Mouse (Mus musculus) lung, postnatal 0 days (tissue): ENCODE results near the gene Ppm1e. TPM values are rescaled to one million over a fixed set of nuclear protein-coding genes. Genes with fewer than 3 reads are reported as not detected.
"Not testable (repeated sequence)": the region's sequence is repeated elsewhere in the genome, so short reads cannot be mapped to it uniquely, and the experiment has no call there.

Experiments used
- ATAC-seq: fragments of 200-750 bp; cut with Nextera tagmentation; 2 replicates; pipeline ENCODE4 v1.8.0; 2017; ENCODE audit warnings: moderate library complexity
- DNase-seq: peaks from one replicate; pipeline ENCODE4 v3.0.0-alpha.2; 2016; ENCODE audit warnings: low spot score
- H3K27ac ChIP-seq: fragments of 300-500 bp; sonication (generic); 2 replicates; pipeline ENCODE4 v1.5.1; 2014; ENCODE audit warnings: antibody characterized with exemption, mild to moderate bottlenecking, low read length, mixed read lengths
- H3K27me3 ChIP-seq: fragments of 300-500 bp; sonication (generic); replicated peaks from 2 replicates; pipeline ENCODE4 v1.6.1; 2014; ENCODE audit warnings: low read length, mixed read lengths; ENCODE audit not compliant: insufficient read depth
- H3K36me3 ChIP-seq: fragments of 300-500 bp; sonication (generic); 2 replicates; pipeline ENCODE4 v1.6.1; 2014; ENCODE audit warnings: low read length, mixed read lengths; ENCODE audit not compliant: insufficient read depth
- H3K4me1 ChIP-seq: fragments of 300-500 bp; sonication (generic); 2 replicates; pipeline ENCODE4 v1.6.1; 2014; ENCODE audit warnings: antibody characterized with exemption, low read depth, low read length, mixed read lengths; ENCODE audit not compliant: insufficient read depth
- H3K4me2 ChIP-seq: fragments of 300-500 bp; sonication (generic); replicated peaks from 2 replicates; pipeline ENCODE4 v1.6.1; 2014; ENCODE audit warnings: low read depth, mild to moderate bottlenecking, low read length, moderate library complexity, mixed read lengths
- H3K4me3 ChIP-seq: fragments of 300-500 bp; sonication (generic); 2 replicates; pipeline ENCODE4 v1.5.1; 2014; ENCODE audit warnings: low read depth, low read length
- H3K9ac ChIP-seq: fragments of 300-500 bp; sonication (generic); replicated peaks from 2 replicates; pipeline ENCODE4 v1.6.1; 2014; ENCODE audit warnings: low read depth, mild to moderate bottlenecking
- H3K9me3 ChIP-seq: fragments of 300-500 bp; sonication (generic); 2 replicates; pipeline ENCODE4 v1.6.1; 2016; ENCODE audit warnings: low read length, mixed read lengths
- CTCF ChIP-seq: IDR thresholded peaks from 2 replicates; pipeline ENCODE4 v1.5.1; 2016; ENCODE audit warnings: antibody characterized with exemption, mild to moderate bottlenecking
- EP300 ChIP-seq: IDR thresholded peaks from 2 replicates; pipeline ENCODE4 v1.6.1; 2016; ENCODE audit warnings: antibody characterized with exemption, mild to moderate bottlenecking, control low read depth
- WGBS: fragments of 180-500 bp; shearing (Covaris S2); extraction: QIAGEN DNeasy Blood & Tissue Kit; methylation state at CpG from one replicate; pipeline ENCODE4 v1.1.7; 2014; 5-methylcytosine and 5-hydroxymethylcytosine counted together
- polyA plus RNA-seq: library from polyadenylated mRNA; unstranded; fragments of >200 nt; fragmentation: Nextera tagmentation; extraction: Ambion mirVana; gene quantifications from 2 replicates; pipeline ENCODE4 v1.2.1, GENCODE M21; 2015

The Ppm1e gene
- polyA plus RNA-seq, 1 experiment from 2014 or later: 0.64 TPM

- H3K9ac ChIP-seq: no peak overlapping the region
- no peaks in the 10 kb centered on the region for H3K36me3 ChIP-seq
- WGBS: 26% methylated on average over 7 of the region's 7 CpGs
- H3K4me1 ChIP-seq: no peaks in the 10 kb centered on the region
- H3K27me3 ChIP-seq: no peaks in the 10 kb centered on the region
- no peak overlapping the region for H3K4me3 ChIP-seq
- no peak overlapping the region for H3K27ac ChIP-seq
- no peaks in the 10 kb centered on the region for H3K9me3 ChIP-seq
- H3K4me2 ChIP-seq: no peak overlapping the region
- ATAC-seq (no peak), DNase-seq (no peak)
- TF ChIP-seq CTCF: no peak
- TF ChIP-seq EP300: no peak
Observed at GRCm38 (mm10) chr11:87263946-87264345, 94.9 kb downstream of the Ppm1e start.

- not testable (repeated sequence) for DNase-seq, H3K4me2 ChIP-seq, ATAC-seq, H3K9ac ChIP-seq, H3K27ac ChIP-seq, H3K36me3 ChIP-seq, H3K9me3 ChIP-seq, H3K27me3 ChIP-seq, H3K4me3 ChIP-seq, H3K4me1 ChIP-seq
- TF ChIP-seq CTCF: peak; percentile 30
- 61% methylated on average over 4 of the region's 4 CpGs for WGBS
Observed at GRCm38 (mm10) chr11:87261705-87262104, 97.1 kb downstream of the Ppm1e start.

- H3K9ac ChIP-seq: no peak overlapping the region
- H3K27me3 ChIP-seq: no peaks in the 10 kb centered on the region
- DNase-seq (no peak), ATAC-seq (no peak; the same call in 1 of the 2 replicates)
- no peak overlapping the region for H3K4me3 ChIP-seq
- no peak overlapping the region for H3K4me2 ChIP-seq
- no peaks in the 10 kb centered on the region for H3K9me3 ChIP-seq
- H3K36me3 ChIP-seq: no peaks in the 10 kb centered on the region
- WGBS: 59% methylated on average over 10 of the region's 10 CpGs
- H3K4me1 ChIP-seq: no peaks in the 10 kb centered on the region
- H3K27ac ChIP-seq: no peak overlapping the region
- TF ChIP-seq EP300 (no peak), CTCF (no peak)
Observed at GRCm38 (mm10) chr11:87259792-87260191, 99.0 kb downstream of the Ppm1e start.

- Histone ChIP-seq H3K4me1 (no peaks in the 10 kb centered on the region), H3K9ac (no peak overlapping the region), H3K36me3 (no peaks in the 10 kb centered on the region), H3K4me3 (no peak overlapping the region), H3K4me2 (no peak overlapping the region), H3K27ac (no peak overlapping the region), H3K9me3 (no peaks in the 10 kb centered on the region), H3K27me3 (no peaks in the 10 kb centered on the region)
- DNase-seq (no peak), ATAC-seq (no peak)
- TF ChIP-seq EP300 (no peak), CTCF (no peak)
- 85% methylated on average over 5 of the region's 5 CpGs for WGBS
Observed at GRCm38 (mm10) chr11:87257282-87257681, 101.5 kb downstream of the Ppm1e start.

GRCm38 (mm10) chr11:87254149-87254548 is 104.7 kb downstream of the Ppm1e start:
- WGBS: 49% methylated on average over 5 of the region's 5 CpGs
- DNase-seq: peak; percentile 48
- no peaks in the 10 kb centered on the region for H3K4me1 ChIP-seq
- no peaks in the 10 kb centered on the region for H3K36me3 ChIP-seq
- H3K4me3 ChIP-seq: no peak overlapping the region
- no peak overlapping the region for H3K27ac ChIP-seq
- no peaks in the 10 kb centered on the region for H3K9me3 ChIP-seq
- no peak overlapping the region for H3K4me2 ChIP-seq
- ATAC-seq: no peak
- no peak for TF ChIP-seq EP300
- TF ChIP-seq CTCF: no peak
- H3K9ac ChIP-seq: no peak overlapping the region
- H3K27me3 ChIP-seq: no peaks in the 10 kb centered on the region

GRCm38 (mm10) chr11:87253294-87253693 is 105.5 kb downstream of the Ppm1e start:
- no peaks in the 10 kb centered on the region for H3K36me3 ChIP-seq
- TF ChIP-seq CTCF (no peak), EP300 (no peak)
- WGBS: 90% methylated on average over 6 of the region's 6 CpGs
- DNase-seq (no peak), ATAC-seq (no peak)
- H3K4me2 ChIP-seq: no peak overlapping the region
- no peaks in the 10 kb centered on the region for H3K27me3 ChIP-seq
- no peaks in the 10 kb centered on the region for H3K9me3 ChIP-seq
- no peak overlapping the region for H3K4me3 ChIP-seq
- H3K9ac ChIP-seq: no peak overlapping the region
- H3K4me1 ChIP-seq: no peaks in the 10 kb centered on the region
- H3K27ac ChIP-seq: no peak overlapping the region

- H3K9ac ChIP-seq: no peak overlapping the region
- WGBS: 72% methylated on average over 6 of the region's 6 CpGs
Observed at GRCm38 (mm10) chr11:87250132-87250531, 108.7 kb downstream of the Ppm1e start.

More at GRCm38 (mm10) chr11:87250132-87250531, 108.7 kb downstream of the Ppm1e start:
- no peak for TF ChIP-seq EP300
- TF ChIP-seq CTCF: no peak
- H3K27ac ChIP-seq: no peak overlapping the region
- H3K4me1 ChIP-seq: no peaks in the 10 kb centered on the region
- H3K4me3 ChIP-seq: no peak overlapping the region
- DNase-seq: no peak
- no peaks in the 10 kb centered on the region for H3K9me3 ChIP-seq
- no peaks in the 10 kb centered on the region for H3K27me3 ChIP-seq
- no peak overlapping the region for H3K4me2 ChIP-seq
- no peaks in the 10 kb centered on the region for H3K36me3 ChIP-seq
- ATAC-seq: no peak
